Mouse (Mus musculus): ENCODE results near the gene Baz2b. TPM values are rescaled to one million over a fixed set of nuclear protein-coding genes. Genes with fewer than 3 reads are reported as not detected.

Gene Baz2b
- total and polyA plus RNA-seq, 3 experiments = 5.7 to 11.4 TPM; not detected in 1

DNA sequence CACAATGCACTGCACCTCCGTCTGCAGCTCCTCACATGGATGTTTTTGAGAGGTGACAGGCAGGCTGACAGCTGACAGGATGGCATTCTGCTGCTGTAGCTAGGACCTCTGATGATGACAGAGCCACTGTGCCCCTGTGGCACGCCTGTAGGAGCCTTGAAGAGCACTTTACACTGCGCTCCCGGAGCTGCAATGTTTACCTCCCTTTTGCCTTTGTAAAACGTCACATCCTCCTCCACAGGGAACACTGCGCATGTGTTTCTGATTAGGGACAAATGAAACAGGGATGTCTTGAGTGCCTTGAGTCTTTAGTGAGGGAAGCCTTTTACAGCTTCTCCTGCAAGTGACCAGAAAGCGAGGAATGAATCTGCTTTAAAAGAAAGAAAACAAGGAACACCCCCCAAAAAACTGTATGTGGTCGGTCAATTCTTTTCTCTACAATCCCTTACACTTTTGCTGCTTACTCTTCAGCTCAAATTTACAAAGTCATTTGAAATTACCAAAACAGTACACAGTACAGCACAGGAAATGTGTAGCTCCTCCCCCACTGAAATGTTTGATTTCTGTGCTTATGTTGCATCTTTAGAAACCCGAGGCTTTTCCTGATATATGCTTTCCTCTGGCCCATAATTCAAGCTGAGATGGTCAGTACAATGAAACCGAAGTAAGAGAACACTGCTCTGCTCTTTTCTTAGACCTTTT, 217.0 kb downstream of the Baz2b start:
- H3K9ac ChIP-seq (ENCODE audit: control insufficient read depth, low read depth, low read length, poor library complexity, severe bottlenecking) = no peak overlapping the region
- H3K27ac ChIP-seq (ENCODE audit: control insufficient read depth, low read depth, low read length) = no peak overlapping the region
- no peaks in the 10 kb centered on the region for H3K79me2 ChIP-seq (ENCODE audit: control insufficient read depth, insufficient read depth, low read length, poor library complexity)
- peaks cover 0 to 2% of the 10 kb centered on the region in 2 experiments; a peak in 2 of 4 replicates for H3K36me3 ChIP-seq (ENCODE audit: control insufficient read depth in 1 of 2, insufficient read depth in 2 of 2, low read length in 2 of 2)
- peaks cover 0 to 1% of the 10 kb centered on the region in 2 experiments; a peak in 2 of 4 replicates for H3K4me1 ChIP-seq (ENCODE audit: control insufficient read depth in 1 of 2, insufficient read depth in 2 of 2, low read length in 2 of 2)
- TF ChIP-seq MAX (IDR thresholded peaks at IDR 0.05; ENCODE audit: low read length) = no peak
- no peak for TF ChIP-seq MYB (IDR thresholded peaks at IDR 0.05; ENCODE audit: low read depth, low read length)
- TF ChIP-seq RCOR1 (IDR thresholded peaks at IDR 0.05; ENCODE audit: low read depth, low read length) = no peak
- TF ChIP-seq ZMIZ1 (IDR thresholded peaks at IDR 0.05; ENCODE audit: low read depth, low read length) = no peak
- TF ChIP-seq USF2 (IDR thresholded peaks at IDR 0.05; ENCODE audit: borderline replicate concordance in 1 of 2, insufficient read depth in 1 of 2, low read depth in 1 of 2, low read length in 2 of 2) = no peak
- TF ChIP-seq CHD1 (IDR thresholded peaks at IDR 0.05; ENCODE audit: low read depth, low read length) = no peak
- no peak for TF ChIP-seq ZNF384 (IDR thresholded peaks at IDR 0.05; ENCODE audit: low read depth, low read length)
- TF ChIP-seq SMC3 (IDR thresholded peaks at IDR 0.05; ENCODE audit: low read depth, low read length) = no peak
- TF ChIP-seq SIN3A (IDR thresholded peaks at IDR 0.05; ENCODE audit: low read length) = no peak
- TF ChIP-seq TCF12 (IDR thresholded peaks at IDR 0.05; ENCODE audit: low read depth, low read length) = no peak
- TF ChIP-seq MYC (IDR thresholded peaks at IDR 0.05; ENCODE audit: low read depth, low read length) = no peak
- no peak for TF ChIP-seq MEF2A (IDR thresholded peaks at IDR 0.05; ENCODE audit: extremely low read depth, insufficient replicate concordance, low read depth, low read length, poor library complexity, severe bottlenecking)
- TF ChIP-seq KAT2A (conservative IDR thresholded peaks at IDR 0.05; ENCODE audit: low read depth, low read length) = no peak
- no peak for TF ChIP-seq HCFC1 (IDR thresholded peaks at IDR 0.05; ENCODE audit: low read depth, low read length)
- no peak for TF ChIP-seq GATA1 (IDR thresholded peaks at IDR 0.05; ENCODE audit: low read depth, low read length)
- TF ChIP-seq MXI1 (IDR thresholded peaks at IDR 0.05; ENCODE audit: low read depth, low read length) = no peak
- no peak for TF ChIP-seq POLR2AphosphoS2 (IDR thresholded peaks at IDR 0.05; ENCODE audit: low read length)
- no peak for TF ChIP-seq NRF1 (IDR thresholded peaks at IDR 0.05; ENCODE audit: insufficient read depth, low read depth, low read length, poor library complexity, severe bottlenecking)
- no peaks in the 10 kb centered on the region; a peak in 1 of 4 replicates for H3K27me3 ChIP-seq (ENCODE audit: control insufficient read depth in 1 of 2, insufficient read depth in 2 of 2, low read length in 2 of 2)
- H3K9me3 ChIP-seq (replicated peaks; ENCODE audit: insufficient read depth, low read length) = no peaks in the 10 kb centered on the region
- H3K4me3 ChIP-seq (ENCODE audit: control insufficient read depth in 1 of 2, insufficient read depth in 1 of 2, low read depth in 2 of 2, low read length in 2 of 2) = no peak overlapping the region
- DNase-seq (ENCODE audit: low read depth, low spot score) = no peak

GRCm38 (mm10) chr2:59991775-59992174, 217.9 kb downstream of the Baz2b start:
- H3K36me3 ChIP-seq (ENCODE audit: control insufficient read depth in 1 of 2, insufficient read depth in 2 of 2, low read length in 2 of 2) = no peaks in the 10 kb centered on the region
- H3K9me3 ChIP-seq (replicated peaks; ENCODE audit: insufficient read depth, low read length) = no peaks in the 10 kb centered on the region
- no peaks in the 10 kb centered on the region for H3K4me1 ChIP-seq (ENCODE audit: control insufficient read depth in 1 of 2, insufficient read depth in 2 of 2, low read length in 2 of 2)
- no peak overlapping the region for H3K9ac ChIP-seq (ENCODE audit: control insufficient read depth, low read depth, low read length, poor library complexity, severe bottlenecking)
- no peak overlapping the region for H3K4me3 ChIP-seq (ENCODE audit: control insufficient read depth in 1 of 2, insufficient read depth in 1 of 2, low read depth in 2 of 2, low read length in 2 of 2)
- DNase-seq (ENCODE audit: low read depth, low spot score) = no peak
- H3K27me3 ChIP-seq (ENCODE audit: control insufficient read depth in 1 of 2, insufficient read depth in 2 of 2, low read length in 2 of 2) = no peaks in the 10 kb centered on the region; a peak in 1 of 4 replicates
- no peaks in the 10 kb centered on the region for H3K79me2 ChIP-seq (ENCODE audit: control insufficient read depth, insufficient read depth, low read length, poor library complexity)
- TF ChIP-seq HCFC1 (IDR thresholded peaks at IDR 0.05; ENCODE audit: low read depth, low read length) (no peak), MYC (IDR thresholded peaks at IDR 0.05; ENCODE audit: low read depth, low read length) (no peak), CTCF (IDR thresholded peaks at IDR 0.05 in 2 of 3, conservative IDR thresholded peaks at IDR 0.05 in 1 of 3; ENCODE audit: control insufficient read depth in 1 of 3, insufficient read depth in 1 of 3, low read depth in 2 of 3, low read length in 3 of 3, poor library complexity in 1 of 3, severe bottlenecking in 1 of 3) (no peak), MEF2A (IDR thresholded peaks at IDR 0.05; ENCODE audit: extremely low read depth, insufficient replicate concordance, low read depth, low read length, poor library complexity, severe bottlenecking) (no peak), RCOR1 (IDR thresholded peaks at IDR 0.05; ENCODE audit: low read depth, low read length) (no peak), NELFE (IDR thresholded peaks at IDR 0.05; ENCODE audit: low read depth, low read length) (no peak)
- no peak overlapping the region for H3K27ac ChIP-seq (ENCODE audit: control insufficient read depth, low read depth, low read length)
